Mouse (Mus musculus) bone marrow, adult 2 months (tissue): ENCODE measurements around the gene Map3k7cl.

ENCODE experiments used
- CTCF ChIP-seq: fragments of 200-500 bp; IDR thresholded peaks from 2 replicates; pipeline ENCODE4 v1.5.1; 2011; ENCODE audit warnings: low read length, control low read depth; ENCODE audit not compliant: control insufficient read depth, insufficient read depth
- POLR2A ChIP-seq: fragments of 200-500 bp; IDR thresholded peaks from 2 replicates; pipeline ENCODE4 v1.6.1; 2011; ENCODE audit warnings: low read depth, mild to moderate bottlenecking, control low read depth, low read length, borderline replicate concordance; ENCODE audit not compliant: control insufficient read depth

DNA sequence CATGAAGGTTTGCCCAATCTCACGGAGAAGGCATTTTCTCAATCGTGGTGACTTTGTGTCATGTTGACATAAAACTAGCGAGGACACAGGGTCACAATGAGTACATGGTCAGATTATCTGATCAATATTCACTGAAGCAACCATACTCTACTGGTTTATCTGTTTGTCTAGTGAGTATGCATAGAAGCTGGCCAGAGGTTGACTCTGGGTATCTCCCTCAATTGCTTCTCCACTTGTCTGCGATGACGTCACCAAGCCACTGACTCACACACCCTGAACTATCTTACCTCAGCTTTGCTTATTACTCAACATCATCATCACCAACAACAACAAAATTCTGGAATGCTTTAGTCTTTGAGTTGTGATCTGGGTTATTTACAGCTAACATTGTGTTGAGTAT, 28.9 kb upstream of the Map3k7cl start:
- TF ChIP-seq CTCF: no peak
- TF ChIP-seq POLR2A: no peak
